Mouse (Mus musculus) liver, embryonic 14.5 days (tissue): ENCODE data around the gene Nos1ap. TPM values are rescaled to one million over a fixed set of nuclear protein-coding genes. Genes with fewer than 3 reads are reported as not detected.

Experiments used
- ATAC-seq: fragments of 200-750 bp; cut with Nextera tagmentation; 2 replicates; pipeline ENCODE4 v1.8.0; 2017; ENCODE audit warnings: moderate number of reproducible peaks, mild to moderate bottlenecking, moderate library complexity; ENCODE audit not compliant: insufficient read depth
- DNase-seq, 3 experiments: peaks; one replicate each; pipeline ENCODE4 v3.0.0-alpha.2; 2012 to 2013; ENCODE audit warnings: low read depth in 3 of 3, low spot score in 3 of 3
- H3K27ac ChIP-seq: fragments of 300-500 bp; sonication (generic); 2 replicates; pipeline ENCODE4 v1.5.1; 2014; ENCODE audit warnings: moderate library complexity, mild to moderate bottlenecking, control low read depth, inconsistent platforms
- H3K27me3 ChIP-seq: fragments of 300-500 bp; sonication (generic); 2 replicates; pipeline ENCODE4 v1.6.1; 2014; ENCODE audit warnings: mild to moderate bottlenecking, low read length, moderate library complexity; ENCODE audit not compliant: control insufficient read depth, insufficient read depth
- H3K36me3 ChIP-seq: fragments of 300-500 bp; sonication (generic); replicated peaks from 2 replicates; pipeline ENCODE4 v1.6.1; 2014; ENCODE audit warnings: low read depth; ENCODE audit not compliant: control insufficient read depth, insufficient read depth
- H3K4me1 ChIP-seq, 2 experiments: fragments of 200-500 bp in 1 of 2; fragments of 300-500 bp in 1 of 2; sonication (generic) in 1 of 2; replicated peaks; 2 replicates each; pipeline ENCODE4 v1.6.1; 2012 to 2014; ENCODE audit warnings: antibody characterized with exemption in 1 of 2, inconsistent platforms in 1 of 2, low read length in 1 of 2; ENCODE audit not compliant: control insufficient read depth in 2 of 2, insufficient read depth in 2 of 2
- H3K4me2 ChIP-seq: fragments of 300-500 bp; sonication (generic); 2 replicates; pipeline ENCODE4 v1.6.1; 2014; ENCODE audit warnings: low read depth, mild to moderate bottlenecking, control low read depth, moderate library complexity
- H3K4me3 ChIP-seq, 2 experiments: fragments of 200-500 bp in 1 of 2; fragments of 300-500 bp in 1 of 2; sonication (generic) in 1 of 2; 2 replicates each; pipeline ENCODE4 v1.5.1; 2012 to 2014; ENCODE audit warnings: low read depth in 2 of 2, low read length in 2 of 2, mild to moderate bottlenecking in 2 of 2, control low read depth in 1 of 2, inconsistent platforms in 1 of 2, moderate library complexity in 1 of 2; ENCODE audit not compliant: insufficient read depth in 1 of 2
- H3K9ac ChIP-seq: fragments of 300-500 bp; sonication (generic); replicated peaks from 2 replicates; pipeline ENCODE4 v1.6.1; 2014; ENCODE audit warnings: mild to moderate bottlenecking, control low read depth, moderate library complexity
- H3K9me3 ChIP-seq: fragments of 300-500 bp; sonication (generic); 2 replicates; pipeline ENCODE4 v1.6.1; 2016; ENCODE audit warnings: low read length, mixed read lengths; ENCODE audit not compliant: control insufficient read depth
- CTCF ChIP-seq: IDR thresholded peaks from 2 replicates; pipeline ENCODE4 v1.5.1; 2016; ENCODE audit warnings: antibody characterized with exemption, low read depth, control low read depth
- EP300 ChIP-seq: IDR thresholded peaks from 2 replicates; pipeline ENCODE4 v1.6.1; 2016; ENCODE audit warnings: antibody characterized with exemption, low read depth
- WGBS: fragments of 180-500 bp; shearing (Covaris S2); extraction: QIAGEN DNeasy Blood & Tissue Kit; methylation state at CpG from one replicate; pipeline ENCODE4 v1.1.7; 2014; ENCODE audit not compliant: insufficient replicate concordance; 5-methylcytosine and 5-hydroxymethylcytosine counted together
- polyA plus RNA-seq, 2 experiments: library from polyadenylated mRNA; depleted of rRNA in 1 of 2; stranded (reverse) in 1 of 2; unstranded in 1 of 2; fragments of >200 nt; fragmentation: Nextera tagmentation in 1 of 2; extraction: Ambion mirVana in 1 of 2; gene quantifications; 2 replicates each; pipeline versions ENCODE4 v1.2.1 to v1.2.3; 2012 to 2014

Nos1ap gene
- polyA plus RNA-seq, 2 experiments = 1.8 to 2.2 TPM

DNA sequence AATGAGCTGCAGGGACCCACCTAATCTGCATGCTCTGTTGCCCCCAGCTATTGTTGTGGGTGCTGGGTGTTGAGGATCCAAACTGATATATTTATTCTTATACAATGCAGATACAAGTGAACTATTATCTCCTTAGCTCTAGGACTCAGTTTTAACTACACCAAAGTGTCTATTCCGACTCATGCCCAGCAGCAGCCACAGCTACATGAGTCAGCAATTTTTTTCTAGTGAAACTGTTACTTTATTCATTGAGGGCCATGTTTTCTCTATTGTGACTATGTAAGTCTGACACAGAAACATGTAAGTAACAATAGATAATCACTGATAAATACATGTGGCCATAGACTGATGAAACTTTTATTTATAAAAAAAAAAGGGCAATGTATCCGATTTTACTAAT, 184.5 kb downstream of the Nos1ap start:
- no peak for DNase-seq
- ATAC-seq = no peak
- Histone ChIP-seq H3K27ac (no peak overlapping the region), H3K9ac (no peak overlapping the region), H3K9me3 (no peaks in the 10 kb centered on the region), H3K36me3 (no peaks in the 10 kb centered on the region), H3K4me2 (no peak overlapping the region), H3K27me3 (no peaks in the 10 kb centered on the region), H3K4me3 (no peak overlapping the region), H3K4me1 (no peaks in the 10 kb centered on the region)
- 34% methylated on average over 2 of the region's 2 CpGs for WGBS
- TF ChIP-seq EP300 (no peak), CTCF (no peak)

- H3K36me3 ChIP-seq = no peaks in the 10 kb centered on the region
- no peaks in the 10 kb centered on the region for H3K27me3 ChIP-seq
- no peak overlapping the region for H3K4me3 ChIP-seq
- H3K9me3 ChIP-seq = no peaks in the 10 kb centered on the region
- no peak overlapping the region for H3K4me2 ChIP-seq
- H3K9ac ChIP-seq = no peak overlapping the region
- ATAC-seq (no peak), DNase-seq (no peak)
- TF ChIP-seq CTCF (no peak), EP300 (no peak)
- no peaks in the 10 kb centered on the region for H3K4me1 ChIP-seq
- H3K27ac ChIP-seq = no peak overlapping the region
- 47% methylated on average over 4 of the region's 4 CpGs for WGBS
These were observed 187.0 kb downstream of the Nos1ap start for GRCm38 (mm10) chr1:170402682-170403081.

DNA sequence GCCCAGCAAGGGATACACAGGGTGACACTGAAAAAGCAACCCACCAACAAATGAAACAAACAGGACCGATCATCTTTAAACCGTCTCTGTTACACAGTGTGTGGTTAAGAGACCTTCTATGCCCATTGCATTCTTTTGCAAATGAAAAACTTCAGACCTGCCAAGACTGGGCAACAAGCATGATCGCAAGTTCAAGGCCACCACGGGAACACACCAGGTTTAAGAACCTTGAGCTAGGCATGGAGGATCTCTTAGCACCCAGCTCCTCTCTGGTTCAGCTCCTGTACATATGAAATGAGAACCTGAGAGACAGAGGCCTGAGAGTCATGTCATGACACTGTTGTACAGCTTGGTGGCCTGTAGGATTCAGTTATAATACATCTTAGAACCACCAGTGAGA, 190.8 kb downstream of the Nos1ap start:
- DNase-seq = no peak
- Histone ChIP-seq H3K9ac (no peak overlapping the region), H3K9me3 (no peaks in the 10 kb centered on the region), H3K4me1 (no peaks in the 10 kb centered on the region), H3K36me3 (no peaks in the 10 kb centered on the region), H3K27ac (no peak overlapping the region), H3K4me3 (no peak overlapping the region), H3K27me3 (no peaks in the 10 kb centered on the region), H3K4me2 (no peak overlapping the region)
- no peak for ATAC-seq
- WGBS = 76% methylated on average over 4 of the region's 4 CpGs
- TF ChIP-seq CTCF = no peak
- TF ChIP-seq EP300 = no peak

- Histone ChIP-seq H3K27ac (no peak overlapping the region), H3K4me1 (peaks cover 0 to 2% of the 10 kb centered on the region in 2 experiments; a peak in 1 of 4 replicates), H3K4me2 (no peak overlapping the region), H3K9me3 (no peaks in the 10 kb centered on the region), H3K9ac (no peak overlapping the region), H3K4me3 (no peak overlapping the region), H3K27me3 (no peaks in the 10 kb centered on the region), H3K36me3 (no peaks in the 10 kb centered on the region)
- WGBS = 45% methylated on average over 2 of the region's 2 CpGs
- ATAC-seq (no peak), DNase-seq (no peak)
- TF ChIP-seq EP300 (no peak), CTCF (no peak)
These were observed 194.6 kb downstream of the Nos1ap start for GRCm38 (mm10) chr1:170395101-170395500.

DNA sequence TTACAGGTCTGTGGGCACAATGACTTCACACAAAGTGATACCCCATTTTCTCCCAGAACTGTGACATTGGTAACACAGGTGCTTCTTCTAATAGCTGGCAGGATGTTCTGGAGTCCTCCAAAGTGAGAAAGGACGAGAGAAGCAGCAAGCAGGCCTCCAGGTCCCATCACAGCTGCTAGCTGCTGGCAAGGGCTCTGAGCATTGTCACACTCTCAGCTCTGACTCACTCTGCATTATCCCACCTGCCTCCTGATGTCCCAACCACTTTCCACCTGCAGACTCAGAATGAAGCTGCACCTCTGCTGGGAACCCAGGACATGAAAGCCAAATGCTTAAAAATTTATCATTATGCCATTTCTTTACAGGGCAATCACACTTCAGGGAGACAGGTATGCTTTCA, 195.0 kb downstream of the Nos1ap start:
- DNase-seq (no peak), ATAC-seq (no peak)
- no peaks in the 10 kb centered on the region for H3K36me3 ChIP-seq
- 36% methylated on average over 1 of the region's 1 CpGs for WGBS
- peaks cover 0 to 2% of the 10 kb centered on the region in 2 experiments; a peak in 1 of 4 replicates for H3K4me1 ChIP-seq
- no peak overlapping the region for H3K9ac ChIP-seq
- H3K4me3 ChIP-seq = no peak overlapping the region
- TF ChIP-seq CTCF = no peak
- TF ChIP-seq EP300 = no peak
- H3K27me3 ChIP-seq = no peaks in the 10 kb centered on the region
- H3K4me2 ChIP-seq = no peak overlapping the region
- H3K9me3 ChIP-seq = no peaks in the 10 kb centered on the region
- H3K27ac ChIP-seq = no peak overlapping the region
